Mouse (Mus musculus) midbrain, postnatal 0 days (tissue): ENCODE data around the gene Tex19.2. TPM values are rescaled to one million over a fixed set of nuclear protein-coding genes. Genes with fewer than 3 reads are reported as not detected.
A peak's percentile ranks its signal among the peaks of the same experiment; 100 is the strongest.

Experiments used
- ATAC-seq: fragments of 200-750 bp; cut with Nextera tagmentation; 2 replicates; pipeline ENCODE4 v1.8.0; 2017; ENCODE audit warnings: moderate number of reproducible peaks, mild to moderate bottlenecking, moderate TSS enrichment, moderate library complexity; ENCODE audit not compliant: low FRiP score
- DNase-seq: peaks from one replicate; pipeline ENCODE4 v3.0.0-alpha.2; 2015; ENCODE audit warnings: low spot score
- H3K27ac ChIP-seq: fragments of 300-500 bp; sonication (generic); 2 replicates; pipeline ENCODE4 v1.5.1; 2014; ENCODE audit warnings: low read depth, mild to moderate bottlenecking, low read length, mixed read lengths
- H3K27me3 ChIP-seq: fragments of 300-500 bp; sonication (generic); 2 replicates; pipeline ENCODE4 v1.6.1; 2014; ENCODE audit warnings: low read length, control low read depth, mixed read lengths; ENCODE audit not compliant: insufficient read depth
- H3K36me3 ChIP-seq: fragments of 300-500 bp; sonication (generic); 2 replicates; pipeline ENCODE4 v1.6.1; 2014; ENCODE audit warnings: low read length, control low read depth, mixed read lengths; ENCODE audit not compliant: insufficient read depth
- H3K4me1 ChIP-seq: fragments of 300-500 bp; sonication (generic); 2 replicates; pipeline ENCODE4 v1.6.1; 2014; ENCODE audit warnings: mild to moderate bottlenecking, control low read depth, antibody characterized with exemption, low read length, mixed read lengths; ENCODE audit not compliant: insufficient read depth
- H3K4me2 ChIP-seq: fragments of 300-500 bp; sonication (generic); 2 replicates; pipeline ENCODE4 v1.6.1; 2014; ENCODE audit warnings: low read depth, mild to moderate bottlenecking, low read length, mixed read lengths; ENCODE audit not compliant: poor library complexity, severe bottlenecking
- H3K4me3 ChIP-seq: fragments of 300-500 bp; sonication (generic); 2 replicates; pipeline ENCODE4 v1.5.1; 2014; ENCODE audit warnings: low read depth, mild to moderate bottlenecking, low read length, moderate library complexity
- H3K9ac ChIP-seq: fragments of 300-500 bp; sonication (generic); replicated peaks from 2 replicates; pipeline ENCODE4 v1.6.1; 2014; ENCODE audit warnings: mild to moderate bottlenecking, low read length, moderate library complexity, mixed read lengths; ENCODE audit not compliant: poor library complexity, severe bottlenecking
- H3K9me3 ChIP-seq: fragments of 300-500 bp; sonication (generic); 2 replicates; pipeline ENCODE4 v1.6.1; 2016; ENCODE audit warnings: low read length, control low read depth
- CTCF ChIP-seq: IDR thresholded peaks from 2 replicates; pipeline ENCODE4 v1.5.1; 2016; ENCODE audit warnings: antibody characterized with exemption, mild to moderate bottlenecking
- WGBS: fragments of 180-500 bp; shearing (Covaris S2); extraction: QIAGEN DNeasy Blood & Tissue Kit; methylation state at CpG from one replicate; pipeline ENCODE4 v1.1.7; 2014; 5-methylcytosine and 5-hydroxymethylcytosine counted together
- polyA plus RNA-seq: library from polyadenylated mRNA; unstranded; fragments of >200 nt; fragmentation: Nextera tagmentation; extraction: Ambion mirVana; gene quantifications from 2 replicates; pipeline ENCODE4 v1.2.1, GENCODE M21; 2015
- total RNA-seq: library from RNA; depleted of rRNA; stranded (reverse); fragments of >200 nt; gene quantifications from 2 replicates; pipeline ENCODE4 v1.2.3, GENCODE M21; 2014; rRNA removed

The Tex19.2 gene
- total RNA-seq (not detected in 2 replicates), polyA plus RNA-seq (not detected in 2 replicates)

GRCm38 (mm10) chr11:121118577-121118976, at the start of gene Tex19.2:
Tex19.2 (minus strand) TSS chr11:121118677.
- 60% methylated on average over 3 of the region's 3 CpGs for WGBS
- H3K4me3 ChIP-seq = no peak within 1 kb of the TSS
- H3K36me3 ChIP-seq = no peaks in the 10 kb centered on the region
- no peak within 1 kb of the TSS for H3K9ac ChIP-seq
- H3K27me3 ChIP-seq = no peaks in the 10 kb centered on the region
- H3K9me3 ChIP-seq = no peaks in the 10 kb centered on the region
- H3K4me2 ChIP-seq = no peak within 1 kb of the TSS
- H3K4me1 ChIP-seq = no peaks in the 10 kb centered on the region
- no peak within 1 kb of the TSS for H3K27ac ChIP-seq
- DNase-seq (no peak), ATAC-seq (no peak)
- no peak for TF ChIP-seq CTCF

DNA sequence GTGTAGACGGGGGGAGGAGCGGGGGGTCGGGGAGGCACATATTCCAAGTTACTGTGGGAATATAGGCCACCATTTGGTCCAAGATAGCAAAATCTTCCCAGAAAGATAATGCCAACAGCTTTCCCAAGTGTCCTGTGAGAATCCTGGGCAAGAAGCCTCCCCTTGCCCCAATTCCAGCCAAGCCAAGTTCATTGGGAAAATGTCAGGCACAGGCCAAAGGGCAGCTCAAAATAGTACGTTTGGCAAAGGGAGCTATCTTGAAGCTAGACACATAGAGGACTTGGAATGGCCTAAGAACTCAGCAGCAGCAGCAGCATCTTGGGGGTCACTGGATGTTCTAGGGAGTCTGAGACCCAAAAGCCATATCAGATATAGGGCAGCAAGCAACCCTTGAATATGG, 45.3 kb upstream of the Tex19.2 start:
- DNase-seq (no peak), ATAC-seq (no peak)
- Histone ChIP-seq H3K4me1 (no peaks in the 10 kb centered on the region), H3K36me3 (no peaks in the 10 kb centered on the region), H3K9ac (no peak overlapping the region), H3K27me3 (no peaks in the 10 kb centered on the region), H3K27ac (no peak overlapping the region), H3K4me2 (no peak overlapping the region), H3K4me3 (no peak overlapping the region), H3K9me3 (no peaks in the 10 kb centered on the region)
- 90% methylated on average over 4 of the region's 4 CpGs for WGBS
- TF ChIP-seq CTCF = no peak

DNA sequence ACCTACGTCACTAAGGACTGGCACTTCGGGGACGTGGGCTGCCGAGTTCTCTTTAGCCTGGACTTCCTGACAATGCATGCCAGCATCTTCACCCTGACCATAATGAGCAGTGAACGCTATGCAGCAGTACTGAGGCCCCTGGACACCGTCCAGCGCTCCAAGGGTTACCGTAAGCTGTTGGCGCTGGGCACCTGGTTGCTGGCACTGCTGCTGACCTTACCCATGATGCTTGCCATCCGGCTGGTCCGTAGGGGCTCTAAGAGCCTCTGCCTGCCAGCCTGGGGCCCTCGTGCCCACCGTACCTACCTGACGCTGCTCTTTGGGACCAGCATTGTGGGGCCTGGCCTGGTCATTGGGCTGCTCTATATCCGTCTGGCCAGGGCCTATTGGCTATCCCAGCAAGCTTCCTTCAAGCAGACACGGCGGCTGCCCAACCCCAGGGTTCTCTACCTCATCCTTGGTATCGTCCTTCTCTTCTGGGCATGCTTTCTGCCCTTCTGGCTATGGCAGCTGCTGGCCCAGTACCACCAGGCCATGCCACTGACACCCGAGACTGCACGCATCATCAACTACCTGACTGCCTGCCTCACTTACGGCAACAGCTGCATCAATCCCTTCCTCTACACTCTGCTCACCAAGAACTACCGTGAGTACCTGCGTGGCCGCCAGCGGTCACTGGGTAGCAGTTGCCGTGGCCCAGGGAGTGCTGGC, 42.3 kb upstream of the Tex19.2 start:
- Histone ChIP-seq H3K4me1 (no peaks in the 10 kb centered on the region), H3K9me3 (no peaks in the 10 kb centered on the region), H3K4me3 (no peak overlapping the region), H3K4me2 (no peak overlapping the region), H3K27me3 (0 out of 2 replicates have a peak, but pooled peaks cover 2% of the 10 kb centered on the region), H3K9ac (no peak overlapping the region), H3K27ac (no peak overlapping the region), H3K36me3 (no peaks in the 10 kb centered on the region)
- TF ChIP-seq CTCF = no peak
- DNase-seq = no peak
- 95% methylated on average over 26 of the region's 26 CpGs for WGBS
- ATAC-seq = no peak

GRCm38 (mm10) chr11:121159971-121160370, 41.5 kb upstream of the Tex19.2 start, which contains the start of gene Uts2r:
Uts2r (plus strand) TSS chr11:121160271.
- ATAC-seq (no peak), DNase-seq (no peak)
- Histone ChIP-seq H3K4me1 (no peaks in the 10 kb centered on the region), H3K9me3 (no peaks in the 10 kb centered on the region), H3K27me3 (0 out of 2 replicates have a peak, but pooled peaks cover 2% of the 10 kb centered on the region), H3K4me2 (no peak within 1 kb of the TSS), H3K9ac (no peak within 1 kb of the TSS), H3K36me3 (no peaks in the 10 kb centered on the region), H3K27ac (no peak within 1 kb of the TSS), H3K4me3 (no peak within 1 kb of the TSS)
- WGBS = 87% methylated on average over 5 of the region's 5 CpGs
- TF ChIP-seq CTCF = no peak

GRCm38 (mm10) chr11:121156411-121156891, 38.0 kb upstream of the Tex19.2 start:
- Histone ChIP-seq H3K9me3 (no peaks in the 10 kb centered on the region), H3K4me1 (no peaks in the 10 kb centered on the region), H3K36me3 (no peaks in the 10 kb centered on the region), H3K9ac (peak overlapping the region; percentile 61), H3K4me2 (peak overlapping the region; percentile 78), H3K27ac (no peak overlapping the region), H3K4me3 (peak overlapping the region; percentile 43), H3K27me3 (0 out of 2 replicates have a peak, but pooled peaks cover 2% of the 10 kb centered on the region)
- DNase-seq (peak; percentile 75), ATAC-seq (peak; percentile 44)
- WGBS = under 1% methylated on average over 45 of the region's 45 CpGs
- TF ChIP-seq CTCF = no peak

DNA sequence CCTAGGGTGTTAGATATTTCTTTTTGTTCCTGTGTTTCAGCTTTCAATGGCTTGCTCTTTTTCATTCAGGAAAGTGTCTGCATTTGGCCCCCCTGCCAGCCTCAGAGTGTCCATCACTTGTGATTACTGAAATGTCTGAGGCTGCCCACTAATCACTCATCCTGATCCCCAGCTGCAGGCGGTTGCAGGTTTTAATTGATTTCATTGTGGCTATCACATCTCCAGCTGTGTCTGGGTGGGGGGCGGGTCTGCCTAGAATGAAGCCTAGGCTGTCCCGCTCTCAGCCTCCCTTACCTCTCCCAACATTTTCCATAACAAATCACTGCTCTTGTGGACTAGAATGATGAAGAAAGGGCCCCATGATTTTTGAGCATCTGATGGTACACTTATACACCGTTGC, 35.7 kb upstream of the Tex19.2 start:
- no peaks in the 10 kb centered on the region for H3K36me3 ChIP-seq
- no peak for ATAC-seq
- no peak overlapping the region for H3K4me2 ChIP-seq
- no peak overlapping the region for H3K9ac ChIP-seq
- H3K4me1 ChIP-seq = no peaks in the 10 kb centered on the region
- 18% methylated on average over 4 of the region's 4 CpGs for WGBS
- H3K27ac ChIP-seq = no peak overlapping the region
- no peaks in the 10 kb centered on the region for H3K9me3 ChIP-seq
- TF ChIP-seq CTCF = no peak
- DNase-seq = peak; percentile 3
- H3K4me3 ChIP-seq = no peak overlapping the region
- H3K27me3 ChIP-seq = 0 out of 2 replicates have a peak, but pooled peaks cover 2% of the 10 kb centered on the region
